Mouse (Mus musculus) forebrain, embryonic 13.5 days (tissue): ENCODE data around the gene Nek2. TPM values are rescaled to one million over a fixed set of nuclear protein-coding genes. Genes with fewer than 3 reads are reported as not detected.

Experiments used
- polyA plus RNA-seq: library from polyadenylated mRNA; unstranded; fragments of >200 nt; fragmentation: Nextera tagmentation; extraction: Ambion mirVana; gene quantifications from 2 replicates; pipeline ENCODE4 v1.2.1, GENCODE M21; 2015

Gene Nek2
- polyA plus RNA-seq, 1 experiment from 2014 or later = 37.2 TPM

Other genes starting within 250 kb of the Nek2 start
- 44.4 and 51.0 TPM in 2 replicates for gene Dtl, start 245.9 kb upstream of the Nek2 start, polyA plus RNA-seq
- gene Ints7, start 245.8 kb upstream of the Nek2 start, polyA plus RNA-seq = 57.9 and 62.9 TPM in 2 replicates
- gene Lpgat1, start 103.6 kb upstream of the Nek2 start, polyA plus RNA-seq = 26.2 and 27.0 TPM in 2 replicates
- gene Slc30a1, start 85.3 kb downstream of the Nek2 start, polyA plus RNA-seq = 1.6 and 1.8 TPM in 2 replicates
- 1.8 and 3.0 TPM in 2 replicates for gene Rd3, start 155.9 kb downstream of the Nek2 start, polyA plus RNA-seq